Mouse (Mus musculus) frontal cortex, adult 2 months (tissue): ENCODE data around the gene Bpifb1. TPM values are rescaled to one million over a fixed set of nuclear protein-coding genes. Genes with fewer than 3 reads are reported as not detected.

ENCODE experiments used
- polyA plus RNA-seq: library from polyadenylated mRNA; depleted of rRNA; stranded (reverse); fragments of >200 nt; gene quantifications from 2 replicates; pipeline ENCODE4 v1.2.3, GENCODE M21; 2012; rRNA removed

Bpifb1 gene
- polyA plus RNA-seq, 1 experiment, result 0.36 TPM

Other genes starting within 250 kb of the Bpifb1 start
- gene Bpifa6, start 215.9 kb upstream of the Bpifb1 start, polyA plus RNA-seq, result not detected in 2 replicates
- gene Bpifa2, start 182.6 kb upstream of the Bpifb1 start, polyA plus RNA-seq, result not detected in 2 replicates
- gene Bpifa3, start 60.5 kb upstream of the Bpifb1 start, polyA plus RNA-seq, result not detected in 2 replicates
- gene Bpifa1, start 47.9 kb upstream of the Bpifb1 start, polyA plus RNA-seq, result not detected in 2 replicates
- not detected in 2 replicates for gene Bpifa5, start 28.2 kb upstream of the Bpifb1 start, polyA plus RNA-seq
- 0.14 and 0.17 TPM in 2 replicates for gene Bpifb5, start 32.9 kb downstream of the Bpifb1 start, polyA plus RNA-seq
- not detected in 2 replicates for gene Bpifb9a, start 67.0 kb downstream of the Bpifb1 start, polyA plus RNA-seq
- gene Bpifb9b, start 116.4 kb downstream of the Bpifb1 start, polyA plus RNA-seq, result not detected in 2 replicates
- 13.6 and 19.0 TPM in 2 replicates for gene Cdk5rap1, start 182.2 kb downstream of the Bpifb1 start, polyA plus RNA-seq
- gene Snta1, start 217.3 kb downstream of the Bpifb1 start, polyA plus RNA-seq, result 37.3 and 37.8 TPM in 2 replicates
- 26.5 and 31.7 TPM in 2 replicates for gene Cbfa2t2, start 245.7 kb downstream of the Bpifb1 start, polyA plus RNA-seq